Mouse (Mus musculus) MEL (cell line): ENCODE measurements at regions not wholly inside any gene's neighbourhood (a gene's known extent, or its start where the extent isn't known, plus 50 kb on each side); places are given as distances from the start of the nearest gene placed in this dataset.
A peak's percentile ranks its signal among the peaks of the same experiment; 100 is the strongest.

Experiments used
- DNase-seq: peaks from one replicate; pipeline ENCODE4 v3.0.0; 2011; ENCODE audit warnings: low read depth, low spot score
- H3K27ac ChIP-seq: 2 replicates; pipeline ENCODE4 v1.5.1; 2012; ENCODE audit warnings: low read depth, mild to moderate bottlenecking, control low read depth, low read length, moderate library complexity; ENCODE audit not compliant: control insufficient read depth
- H3K27me3 ChIP-seq, 2 experiments: fragments of 150-350 bp in 1 of 2; sonication (generic) in 1 of 2; 2 replicates each; pipeline ENCODE4 v1.6.1; 2012; ENCODE audit warnings: low read length in 2 of 2, mild to moderate bottlenecking in 2 of 2, improper control_type of control experiment in 1 of 2, moderate library complexity in 1 of 2; ENCODE audit not compliant: insufficient read depth in 2 of 2, control insufficient read depth in 1 of 2
- H3K36me3 ChIP-seq, 2 experiments: 2 replicates each; pipeline ENCODE4 v1.6.1; 2012 to 2014; ENCODE audit warnings: low read length in 2 of 2, improper control_type of control experiment in 1 of 2, inconsistent platforms in 1 of 2, mild to moderate bottlenecking in 1 of 2; ENCODE audit not compliant: insufficient read depth in 2 of 2, control insufficient read depth in 1 of 2
- H3K4me1 ChIP-seq, 2 experiments: fragments of 150-350 bp in 1 of 2; sonication (generic) in 1 of 2; 2 replicates each; pipeline ENCODE4 v1.6.1; 2012; ENCODE audit warnings: low read length in 2 of 2, improper control_type of control experiment in 1 of 2, mild to moderate bottlenecking in 1 of 2; ENCODE audit not compliant: insufficient read depth in 2 of 2, control insufficient read depth in 1 of 2
- H3K4me3 ChIP-seq, 2 experiments: fragments of 150-350 bp in 1 of 2; sonication (generic) in 1 of 2; 2 replicates each; pipeline ENCODE4 v1.5.1; 2012; ENCODE audit warnings: low read depth in 2 of 2, low read length in 2 of 2, mild to moderate bottlenecking in 2 of 2, moderate library complexity in 2 of 2, control low read depth in 1 of 2, improper control_type of control experiment in 1 of 2; ENCODE audit not compliant: control insufficient read depth in 1 of 2, insufficient read depth in 1 of 2
- H3K79me2 ChIP-seq: 2 replicates; pipeline ENCODE4 v1.6.1; 2012; ENCODE audit warnings: mild to moderate bottlenecking, low read length, moderate library complexity; ENCODE audit not compliant: control insufficient read depth, poor library complexity, insufficient read depth
- H3K9ac ChIP-seq: 2 replicates; pipeline ENCODE4 v1.6.1; 2012; ENCODE audit warnings: low read depth, mild to moderate bottlenecking, control low read depth, low read length, moderate library complexity; ENCODE audit not compliant: control insufficient read depth, poor library complexity, severe bottlenecking
- H3K9me3 ChIP-seq: fragments of 150-350 bp; sonication (generic); replicated peaks from 2 replicates; pipeline ENCODE4 v1.6.1; 2012; ENCODE audit warnings: mild to moderate bottlenecking, low read length, improper control_type of control experiment, moderate library complexity; ENCODE audit not compliant: insufficient read depth
- EP300 ChIP-seq, 2 experiments: IDR thresholded peaks; 2 replicates each; pipeline ENCODE4 v1.6.1; 2011; ENCODE audit warnings: improper control_type of control experiment in 2 of 2, low read length in 2 of 2, low read depth in 1 of 2, mild to moderate bottlenecking in 1 of 2
- GABPA ChIP-seq: IDR thresholded peaks from 2 replicates; pipeline ENCODE4 v1.6.1; 2012; ENCODE audit warnings: low read depth, mild to moderate bottlenecking, inconsistent platforms, low read length, improper control_type of control experiment, moderate library complexity
- KAT2A ChIP-seq: conservative IDR thresholded peaks from 2 replicates; pipeline ENCODE4 v1.6.1; 2012; ENCODE audit warnings: low read depth, low read length, improper control_type of control experiment, inconsistent platforms
- MYB ChIP-seq: IDR thresholded peaks from 2 replicates; pipeline ENCODE4 v1.6.1; 2011; ENCODE audit warnings: mild to moderate bottlenecking, low read depth, low read length, improper control_type of control experiment
- NELFE ChIP-seq: IDR thresholded peaks from 2 replicates; pipeline ENCODE4 v1.6.1; 2011; ENCODE audit warnings: low read depth, low read length, improper control_type of control experiment
- POLR2AphosphoS2 ChIP-seq: IDR thresholded peaks from 2 replicates; pipeline ENCODE4 v1.6.1; 2011; ENCODE audit warnings: low read length, improper control_type of control experiment
- POLR2AphosphoS5 ChIP-seq: IDR thresholded peaks from 2 replicates; pipeline ENCODE4 v1.6.1; 2012; ENCODE audit warnings: low read depth, borderline replicate concordance, mild to moderate bottlenecking, inconsistent platforms, low read length, moderate library complexity, mixed read lengths
- RAD21 ChIP-seq: IDR thresholded peaks from 2 replicates; pipeline ENCODE4 v1.6.1; 2011; ENCODE audit warnings: mild to moderate bottlenecking, low read depth, low read length, improper control_type of control experiment
- RCOR1 ChIP-seq: IDR thresholded peaks from 2 replicates; pipeline ENCODE4 v1.6.1; 2012; ENCODE audit warnings: low read depth, mild to moderate bottlenecking, inconsistent platforms, low read length, improper control_type of control experiment
- SIN3A ChIP-seq: IDR thresholded peaks from 2 replicates; pipeline ENCODE4 v1.6.1; 2012; ENCODE audit warnings: low read length, improper control_type of control experiment, inconsistent platforms
- TCF12 ChIP-seq: IDR thresholded peaks from 2 replicates; pipeline ENCODE4 v1.6.1; 2014; ENCODE audit warnings: low read depth, mild to moderate bottlenecking, inconsistent platforms, low read length, improper control_type of control experiment, moderate library complexity
- UBTF ChIP-seq: IDR thresholded peaks from 2 replicates; pipeline ENCODE4 v1.6.1; 2012; ENCODE audit warnings: low read depth, mild to moderate bottlenecking, inconsistent platforms, low read length, improper control_type of control experiment, moderate library complexity, borderline replicate concordance; ENCODE audit not compliant: insufficient read depth
- USF1 ChIP-seq: IDR thresholded peaks from 2 replicates; pipeline ENCODE4 v1.6.1; 2014; ENCODE audit warnings: low read depth, mild to moderate bottlenecking, inconsistent platforms, low read length, improper control_type of control experiment, moderate library complexity
- ZC3H11A ChIP-seq: IDR thresholded peaks from 2 replicates; pipeline ENCODE4 v1.6.1; 2012; ENCODE audit warnings: low read depth, mild to moderate bottlenecking, inconsistent platforms, low read length, improper control_type of control experiment
- ZMIZ1 ChIP-seq: IDR thresholded peaks from 2 replicates; pipeline ENCODE4 v1.6.1; 2012; ENCODE audit warnings: low read depth, mild to moderate bottlenecking, inconsistent platforms, low read length, improper control_type of control experiment, moderate library complexity
- ZNF384 ChIP-seq: IDR thresholded peaks from 2 replicates; pipeline ENCODE4 v1.6.1; 2012; ENCODE audit warnings: low read depth, mild to moderate bottlenecking, inconsistent platforms, low read length, improper control_type of control experiment

DNA sequence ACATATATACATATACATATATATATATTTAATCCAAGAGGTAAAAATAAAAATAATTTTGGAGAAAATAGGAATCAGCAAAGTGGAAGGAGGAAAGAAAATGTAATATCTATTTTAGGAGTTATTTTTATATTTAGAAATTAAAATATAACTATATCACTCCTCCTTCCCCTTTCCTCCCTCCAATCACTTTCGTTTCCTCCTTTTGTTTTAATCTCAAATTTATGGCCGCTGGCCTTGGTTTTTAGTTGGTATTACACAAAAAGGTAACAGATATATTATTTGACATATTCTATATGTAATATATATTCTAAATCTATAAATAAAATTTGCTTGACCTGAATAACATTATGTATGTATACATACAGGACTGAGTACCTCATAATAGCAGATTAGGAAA is 93.1 kb upstream of the Vegfc start:
- Histone ChIP-seq H3K9me3 (no peaks in the 10 kb centered on the region), H3K79me2 (no peaks in the 10 kb centered on the region), H3K4me1 (no peaks in the 10 kb centered on the region), H3K9ac (no peak overlapping the region), H3K27ac (no peak overlapping the region), H3K4me3 (no peak overlapping the region), H3K36me3 (no peaks in the 10 kb centered on the region), H3K27me3 (no peaks in the 10 kb centered on the region)
- no peak for DNase-seq
- TF ChIP-seq TCF12 (no peak), RAD21 (no peak), ZMIZ1 (no peak), EP300 (IDR thresholded peaks at IDR 0.05; ENCODE audit: low read depth in 1 of 2, low read length in 2 of 2) (no peak), ZNF384 (no peak), UBTF (no peak), NELFE (no peak), POLR2AphosphoS5 (no peak), GABPA (no peak), MYB (no peak), RCOR1 (no peak)
- TF ChIP-seq, all 39 proteins: peak for 0

DNA sequence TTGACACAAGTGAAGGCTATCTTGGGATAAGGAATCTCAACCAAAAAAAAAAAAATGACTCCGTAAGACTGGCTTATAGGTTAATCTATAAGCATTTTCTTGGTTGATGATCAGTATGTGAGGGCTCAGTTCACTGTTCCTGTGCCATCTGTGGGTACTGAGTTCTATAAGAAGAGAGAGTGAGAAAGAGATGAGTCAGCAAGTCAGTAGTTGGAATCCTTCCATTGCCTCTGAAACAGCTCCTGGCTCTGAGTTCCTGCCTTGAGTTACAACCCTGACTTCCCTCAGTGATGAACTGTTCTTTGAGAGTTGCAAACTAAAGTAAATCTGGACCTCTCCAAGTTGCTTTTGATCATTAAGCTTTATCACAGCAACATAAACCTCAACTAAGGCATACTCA is 91.7 kb upstream of the Vegfc start:
- Histone ChIP-seq H3K27ac (no peak overlapping the region), H3K4me3 (no peak overlapping the region), H3K27me3 (no peaks in the 10 kb centered on the region), H3K9ac (no peak overlapping the region), H3K36me3 (no peaks in the 10 kb centered on the region), H3K9me3 (no peaks in the 10 kb centered on the region), H3K4me1 (no peaks in the 10 kb centered on the region), H3K79me2 (no peaks in the 10 kb centered on the region)
- no peak for TF ChIP-seq ZC3H11A
- no peak for TF ChIP-seq NELFE
- no peak for DNase-seq

DNA sequence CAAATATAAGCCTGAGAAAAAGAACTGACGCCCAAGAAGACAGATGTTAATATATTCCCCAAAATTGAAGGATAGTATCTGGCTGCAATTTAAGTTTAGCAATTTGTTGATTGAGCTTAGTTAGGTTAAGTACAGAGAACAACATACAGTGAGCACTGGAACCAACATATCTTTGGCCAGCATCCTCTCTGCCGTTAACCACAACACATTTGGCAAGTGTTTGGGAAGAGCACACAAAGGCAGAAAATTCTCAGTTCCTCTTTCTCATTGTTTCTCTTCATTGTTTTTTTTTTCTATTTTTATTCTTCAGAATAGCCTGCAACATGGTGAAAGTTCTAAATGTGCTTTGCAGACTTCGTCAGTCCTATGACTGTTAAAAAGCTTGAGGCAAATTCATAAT is 83.2 kb upstream of the Vegfc start:
- no peak overlapping the region for H3K27ac ChIP-seq
- H3K79me2 ChIP-seq, result no peaks in the 10 kb centered on the region
- H3K27me3 ChIP-seq, result no peaks in the 10 kb centered on the region
- no peak for TF ChIP-seq USF1
- no peak for TF ChIP-seq KAT2A
- peak; percentile 22 to 47; a peak in 3 of 4 replicates for TF ChIP-seq EP300 (IDR thresholded peaks at IDR 0.05; ENCODE audit: low read depth in 1 of 2, low read length in 2 of 2)
- no peak for TF ChIP-seq SIN3A
- TF ChIP-seq ZC3H11A, result no peak
- TF ChIP-seq POLR2AphosphoS2, result no peak
- no peaks in the 10 kb centered on the region for H3K9me3 ChIP-seq
- no peaks in the 10 kb centered on the region for H3K4me1 ChIP-seq
- peak; percentile 28 for DNase-seq
- no peak overlapping the region for H3K4me3 ChIP-seq
- H3K9ac ChIP-seq, result no peak overlapping the region
- no peaks in the 10 kb centered on the region for H3K36me3 ChIP-seq
